Mouse (Mus musculus): Measurements from ENCODE around the gene Spr. TPM values are rescaled to one million over a fixed set of nuclear protein-coding genes. Genes with fewer than 3 reads are reported as not detected.

The Spr gene
- polyA plus RNA-seq, 2 experiments, result 18.4 to 59.9 TPM

DNA sequence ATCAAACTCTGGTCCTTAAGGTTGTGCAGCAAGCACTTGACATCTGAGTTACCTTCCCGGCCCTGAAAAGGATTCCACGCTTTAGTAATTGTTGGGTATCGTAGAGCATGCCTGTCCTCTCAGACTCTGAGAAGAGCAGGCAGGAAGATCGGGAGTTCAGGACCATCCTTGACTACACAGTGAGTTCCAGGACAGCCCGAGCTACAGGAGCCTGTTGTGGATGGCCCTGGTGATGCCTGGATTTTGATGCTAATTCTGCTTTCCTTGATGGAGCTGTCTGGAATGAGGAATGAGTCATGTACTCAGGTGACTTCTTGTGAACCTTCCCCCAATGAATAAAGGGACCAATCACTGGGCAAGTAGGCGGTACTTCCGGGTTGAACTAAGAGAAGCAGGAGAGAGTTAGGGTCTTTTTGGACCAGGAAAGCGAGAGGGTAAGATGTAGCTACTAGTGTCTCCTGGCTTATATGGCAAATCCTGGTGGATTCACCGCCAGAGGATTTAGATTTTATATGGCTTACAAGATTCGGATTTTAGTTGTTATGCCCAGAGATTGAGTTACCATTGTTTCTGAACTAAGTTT lies 32.4 kb downstream of the Spr start:
- Histone ChIP-seq H3K4me2 (replicated peaks; ENCODE audit: low read depth, low read length, severe bottlenecking) (no peak overlapping the region), H3K36me3 (ENCODE audit: control insufficient read depth, insufficient read depth, low read length) (no peaks in the 10 kb centered on the region), H3K9ac (ENCODE audit: low read depth, low read length, severe bottlenecking) (no peak overlapping the region), H3K27ac (replicated peaks; ENCODE audit: low read depth, low read length) (no peak overlapping the region), H3K4me3 (replicated peaks; ENCODE audit: low read length) (no peak overlapping the region), H3K9me3 (ENCODE audit: control insufficient read depth, low read length) (no peaks in the 10 kb centered on the region), H3K4me1 (ENCODE audit: control insufficient read depth, insufficient read depth, low read length) (no peaks in the 10 kb centered on the region), H3K27me3 (ENCODE audit: control insufficient read depth, insufficient read depth, low read length) (no peaks in the 10 kb centered on the region)
- DNase-seq (ENCODE audit: low spot score) (no peak), ATAC-seq (ENCODE audit: low FRiP score, low read depth) (no peak)
- WGBS, result 87% methylated on average over 10 of the region's 10 CpGs
- TF ChIP-seq POLR2A (IDR thresholded peaks at IDR 0.05; ENCODE audit: borderline replicate concordance, extremely low read depth, insufficient read depth, insufficient read length), result no peak

- H3K4me1 ChIP-seq (ENCODE audit: control insufficient read depth, insufficient read depth, low read length), result no peaks in the 10 kb centered on the region
- DNase-seq (ENCODE audit: low spot score) (no peak), ATAC-seq (ENCODE audit: low FRiP score, low read depth) (no peak)
- H3K4me3 ChIP-seq (replicated peaks; ENCODE audit: low read length), result no peak overlapping the region
- H3K4me2 ChIP-seq (replicated peaks; ENCODE audit: low read depth, low read length, severe bottlenecking), result no peak overlapping the region
- 79% methylated on average over 3 of the region's 3 CpGs for WGBS
- no peaks in the 10 kb centered on the region for H3K9me3 ChIP-seq (ENCODE audit: control insufficient read depth, low read length)
- no peaks in the 10 kb centered on the region for H3K36me3 ChIP-seq (ENCODE audit: control insufficient read depth, insufficient read depth, low read length)
- H3K9ac ChIP-seq (ENCODE audit: low read depth, low read length, severe bottlenecking), result no peak overlapping the region
- no peaks in the 10 kb centered on the region for H3K27me3 ChIP-seq (ENCODE audit: control insufficient read depth, insufficient read depth, low read length)
- no peak for TF ChIP-seq POLR2A (IDR thresholded peaks at IDR 0.05; ENCODE audit: borderline replicate concordance, extremely low read depth, insufficient read depth, insufficient read length)
- H3K27ac ChIP-seq (replicated peaks; ENCODE audit: low read depth, low read length), result no peak overlapping the region
These were observed 34.2 kb downstream of the Spr start for GRCm38 (mm10) chr6:85103321-85103720.

DNA sequence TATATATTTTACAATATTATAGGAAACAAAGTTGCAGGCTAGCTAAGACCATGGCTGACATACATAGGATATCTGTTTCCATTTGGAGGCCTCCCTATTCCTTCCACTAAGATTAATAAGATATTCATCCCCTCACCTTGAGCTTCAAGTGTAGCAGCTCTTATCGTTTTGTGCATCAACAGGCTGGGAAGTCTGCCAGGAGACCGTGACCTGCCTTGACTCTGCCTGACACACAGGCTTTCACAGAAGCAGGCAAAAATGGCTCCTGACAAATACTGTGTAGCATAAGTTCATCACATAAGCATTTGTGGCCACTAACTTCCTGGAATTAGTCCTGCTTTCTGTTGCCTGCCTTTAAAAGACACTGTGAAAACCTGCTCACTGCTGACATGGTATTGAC lies 41.1 kb downstream of the Spr start:
- Histone ChIP-seq H3K4me1 (ENCODE audit: control insufficient read depth, insufficient read depth, low read length) (no peaks in the 10 kb centered on the region), H3K9ac (ENCODE audit: low read depth, low read length, severe bottlenecking) (no peak overlapping the region), H3K4me3 (replicated peaks; ENCODE audit: low read length) (no peak overlapping the region), H3K4me2 (replicated peaks; ENCODE audit: low read depth, low read length, severe bottlenecking) (no peak overlapping the region), H3K27me3 (ENCODE audit: control insufficient read depth, insufficient read depth, low read length) (no peaks in the 10 kb centered on the region), H3K27ac (replicated peaks; ENCODE audit: low read depth, low read length) (no peak overlapping the region), H3K9me3 (ENCODE audit: control insufficient read depth, low read length) (no peaks in the 10 kb centered on the region), H3K36me3 (ENCODE audit: control insufficient read depth, insufficient read depth, low read length) (no peaks in the 10 kb centered on the region)
- TF ChIP-seq POLR2A (IDR thresholded peaks at IDR 0.05; ENCODE audit: borderline replicate concordance, extremely low read depth, insufficient read depth, insufficient read length), result no peak
- 73% methylated on average over 2 of the region's 2 CpGs for WGBS
- ATAC-seq (ENCODE audit: low FRiP score, low read depth) (no peak), DNase-seq (ENCODE audit: low spot score) (no peak)

- Histone ChIP-seq H3K4me1 (ENCODE audit: control insufficient read depth, insufficient read depth, low read length) (no peaks in the 10 kb centered on the region), H3K4me2 (replicated peaks; ENCODE audit: low read depth, low read length, severe bottlenecking) (no peak overlapping the region), H3K9ac (ENCODE audit: low read depth, low read length, severe bottlenecking) (no peak overlapping the region), H3K36me3 (ENCODE audit: control insufficient read depth, insufficient read depth, low read length) (no peaks in the 10 kb centered on the region), H3K27me3 (ENCODE audit: control insufficient read depth, insufficient read depth, low read length) (no peaks in the 10 kb centered on the region), H3K27ac (replicated peaks; ENCODE audit: low read depth, low read length) (no peak overlapping the region), H3K9me3 (ENCODE audit: control insufficient read depth, low read length) (no peaks in the 10 kb centered on the region), H3K4me3 (replicated peaks; ENCODE audit: low read length) (no peak overlapping the region)
- 40% methylated on average over 4 of the region's 4 CpGs for WGBS
- ATAC-seq (ENCODE audit: low FRiP score, low read depth), result no peak
- DNase-seq (ENCODE audit: low spot score), result peak; percentile 56
- TF ChIP-seq POLR2A (IDR thresholded peaks at IDR 0.05; ENCODE audit: borderline replicate concordance, extremely low read depth, insufficient read depth, insufficient read length), result no peak
These were observed 50.1 kb downstream of the Spr start for GRCm38 (mm10) chr6:85087425-85087824.

- 69% methylated on average over 3 of the region's 3 CpGs for WGBS
- H3K4me2 ChIP-seq (replicated peaks; ENCODE audit: low read depth, low read length, severe bottlenecking), result no peak overlapping the region
- H3K9ac ChIP-seq (ENCODE audit: low read depth, low read length, severe bottlenecking), result no peak overlapping the region
- H3K4me3 ChIP-seq (replicated peaks; ENCODE audit: low read length), result no peak overlapping the region
- no peaks in the 10 kb centered on the region for H3K27me3 ChIP-seq (ENCODE audit: control insufficient read depth, insufficient read depth, low read length)
- H3K36me3 ChIP-seq (ENCODE audit: control insufficient read depth, insufficient read depth, low read length), result no peaks in the 10 kb centered on the region
- TF ChIP-seq POLR2A (IDR thresholded peaks at IDR 0.05; ENCODE audit: borderline replicate concordance, extremely low read depth, insufficient read depth, insufficient read length), result no peak
- H3K27ac ChIP-seq (replicated peaks; ENCODE audit: low read depth, low read length), result no peak overlapping the region
- no peaks in the 10 kb centered on the region for H3K9me3 ChIP-seq (ENCODE audit: control insufficient read depth, low read length)
- no peaks in the 10 kb centered on the region for H3K4me1 ChIP-seq (ENCODE audit: control insufficient read depth, insufficient read depth, low read length)
- no peak for DNase-seq (ENCODE audit: low spot score)
- ATAC-seq (ENCODE audit: low FRiP score, low read depth), result no peak
These were observed 50.9 kb downstream of the Spr start for GRCm38 (mm10) chr6:85086645-85087044.

Other genes with a start within 250 kb of the Spr start
- gene Exoc6b, start 68.3 kb downstream of the Spr start, polyA plus RNA-seq (2012; rRNA removed), result 16.1 and 17.1 TPM in 2 replicates
- 40.7 and 41.0 TPM in 2 replicates for gene Exoc6b, start 68.3 kb downstream of the Spr start, polyA plus RNA-seq (2014; fragmentation: Nextera tagmentation; extraction: Ambion mirVana)
- 0.15 and 0.63 TPM in 2 replicates for gene Emx1, start 49.7 kb upstream of the Spr start, polyA plus RNA-seq (2012; rRNA removed)
- gene Emx1, start 49.7 kb upstream of the Spr start, polyA plus RNA-seq (2014; fragmentation: Nextera tagmentation; extraction: Ambion mirVana), result 0.17 TPM in 1 of 2 replicates, not detected in the other
- gene Sfxn5, start 195.7 kb upstream of the Spr start, polyA plus RNA-seq (2012; rRNA removed), result 5.8 and 7.4 TPM in 2 replicates
- gene Sfxn5, start 195.7 kb upstream of the Spr start, polyA plus RNA-seq (2014; fragmentation: Nextera tagmentation; extraction: Ambion mirVana), result 6.6 and 9.3 TPM in 2 replicates
- 16.9 and 20.4 TPM in 2 replicates for gene Rab11fip5, start 236.9 kb upstream of the Spr start, polyA plus RNA-seq (2012; rRNA removed)
- 15.9 and 16.8 TPM in 2 replicates for gene Rab11fip5, start 236.9 kb upstream of the Spr start, polyA plus RNA-seq (2014; fragmentation: Nextera tagmentation; extraction: Ambion mirVana)